Mouse (Mus musculus) stomach, embryonic 16.5 days (tissue): ENCODE measurements at regions not wholly inside any gene's neighbourhood (a gene's known extent, or its start where the extent isn't known, plus 50 kb on each side); places are given as distances from the start of the nearest gene placed in this dataset.

Experiments
- ATAC-seq: fragments of 200-750 bp; cut with Nextera tagmentation; 2 replicates; pipeline ENCODE4 v1.8.0; 2017; ENCODE audit warnings: moderate number of reproducible peaks, moderate TSS enrichment; ENCODE audit not compliant: insufficient read depth, low FRiP score
- H3K27ac ChIP-seq: fragments of 300-500 bp; sonication (generic); 2 replicates; pipeline ENCODE4 v1.5.1; 2014; ENCODE audit warnings: low read length
- H3K27me3 ChIP-seq: fragments of 300-500 bp; sonication (generic); 2 replicates; pipeline ENCODE4 v1.6.1; 2014; ENCODE audit warnings: low read length, control low read depth, mixed read lengths; ENCODE audit not compliant: control insufficient read depth, insufficient read depth
- H3K36me3 ChIP-seq: fragments of 300-500 bp; sonication (generic); 2 replicates; pipeline ENCODE4 v1.6.1; 2014; ENCODE audit warnings: low read length; ENCODE audit not compliant: control insufficient read depth, insufficient read depth
- H3K4me1 ChIP-seq: fragments of 300-500 bp; sonication (generic); 2 replicates; pipeline ENCODE4 v1.6.1; 2014; ENCODE audit warnings: low read length, control low read depth, mixed read lengths; ENCODE audit not compliant: control insufficient read depth, insufficient read depth
- H3K4me2 ChIP-seq: fragments of 300-500 bp; sonication (generic); 2 replicates; pipeline ENCODE4 v1.6.1; 2014; ENCODE audit warnings: low read depth, low read length, mixed read lengths
- H3K4me3 ChIP-seq: fragments of 300-500 bp; sonication (generic); replicated peaks from 2 replicates; pipeline ENCODE4 v1.5.1; 2014; ENCODE audit warnings: mild to moderate bottlenecking, low read length
- H3K9ac ChIP-seq: fragments of 300-500 bp; sonication (generic); 2 replicates; pipeline ENCODE4 v1.6.1; 2014; ENCODE audit warnings: low read length
- H3K9me3 ChIP-seq: fragments of 300-500 bp; sonication (generic); replicated peaks from 2 replicates; pipeline ENCODE4 v1.6.1; 2016; ENCODE audit warnings: low read length, control low read depth; ENCODE audit not compliant: control insufficient read depth
- WGBS: fragments of 180-500 bp; shearing (Covaris S2); extraction: QIAGEN DNeasy Blood & Tissue Kit; methylation state at CpG from one replicate; pipeline ENCODE4 v1.1.7; 2014; 5-methylcytosine and 5-hydroxymethylcytosine counted together

GRCm38 (mm10) chr9:85413813-85414212 is 86.7 kb upstream of the Tent5a start:
- H3K9me3 ChIP-seq = no peaks in the 10 kb centered on the region
- ATAC-seq = peak; percentile 80; the same call in 1 of the 2 replicates
- no peak overlapping the region for H3K9ac ChIP-seq
- H3K27me3 ChIP-seq = no peaks in the 10 kb centered on the region
- WGBS = 5% methylated on average over 1 of the region's 1 CpGs
- peaks cover 9% of the 10 kb centered on the region; the same call in 1 of the 2 replicates for H3K4me1 ChIP-seq
- no peak overlapping the region for H3K27ac ChIP-seq
- H3K4me3 ChIP-seq = no peak overlapping the region
- no peak overlapping the region for H3K4me2 ChIP-seq
- no peaks in the 10 kb centered on the region for H3K36me3 ChIP-seq

GRCm38 (mm10) chr9:85410643-85411296 is 83.6 kb upstream of the Tent5a start:
- no peak overlapping the region for H3K9ac ChIP-seq
- WGBS = 29% methylated on average over 11 of the region's 11 CpGs
- no peaks in the 10 kb centered on the region for H3K9me3 ChIP-seq
- H3K36me3 ChIP-seq = no peaks in the 10 kb centered on the region
- H3K27ac ChIP-seq = no peak overlapping the region
- H3K4me3 ChIP-seq = no peak overlapping the region
- ATAC-seq = peak; percentile 77; the same call in 1 of the 2 replicates
- no peak overlapping the region for H3K4me2 ChIP-seq
- no peaks in the 10 kb centered on the region for H3K27me3 ChIP-seq
- H3K4me1 ChIP-seq = peaks cover 9% of the 10 kb centered on the region; the same call in 1 of the 2 replicates

- Histone ChIP-seq H3K36me3 (no peaks in the 10 kb centered on the region), H3K27ac (no peak overlapping the region), H3K4me1 (peaks cover 9% of the 10 kb centered on the region; the same call in 1 of the 2 replicates), H3K4me3 (no peak overlapping the region), H3K4me2 (no peak overlapping the region), H3K9ac (no peak overlapping the region), H3K27me3 (no peaks in the 10 kb centered on the region), H3K9me3 (no peaks in the 10 kb centered on the region)
- ATAC-seq = no peak
- 55% methylated on average over 4 of the region's 4 CpGs for WGBS
These were observed 82.9 kb upstream of the Tent5a start for GRCm38 (mm10) chr9:85409974-85410506.

- no peaks in the 10 kb centered on the region for H3K27me3 ChIP-seq
- no peak overlapping the region for H3K27ac ChIP-seq
- ATAC-seq = no peak
- WGBS = 76% methylated on average over 5 of the region's 5 CpGs
- no peaks in the 10 kb centered on the region for H3K36me3 ChIP-seq
- H3K9me3 ChIP-seq = no peaks in the 10 kb centered on the region
- peaks cover 6% of the 10 kb centered on the region; the same call in 1 of the 2 replicates for H3K4me1 ChIP-seq
- H3K4me2 ChIP-seq = no peak overlapping the region
- no peak overlapping the region for H3K4me3 ChIP-seq
- H3K9ac ChIP-seq = no peak overlapping the region
These were observed 81.3 kb upstream of the Tent5a start for GRCm38 (mm10) chr9:85408461-85408860.

GRCm38 (mm10) chr9:85407592-85407991 is 80.4 kb upstream of the Tent5a start:
- no peak for ATAC-seq
- no peak overlapping the region for H3K9ac ChIP-seq
- H3K27me3 ChIP-seq = no peaks in the 10 kb centered on the region
- H3K9me3 ChIP-seq = no peaks in the 10 kb centered on the region
- no peaks in the 10 kb centered on the region for H3K36me3 ChIP-seq
- WGBS = 89% methylated on average over 1 of the region's 1 CpGs
- no peak overlapping the region for H3K27ac ChIP-seq
- H3K4me2 ChIP-seq = no peak overlapping the region
- peaks cover 6% of the 10 kb centered on the region; the same call in 1 of the 2 replicates for H3K4me1 ChIP-seq
- no peak overlapping the region for H3K4me3 ChIP-seq

- Histone ChIP-seq H3K9me3 (no peaks in the 10 kb centered on the region), H3K27me3 (no peaks in the 10 kb centered on the region), H3K27ac (no peak overlapping the region), H3K36me3 (no peaks in the 10 kb centered on the region), H3K4me2 (no peak overlapping the region), H3K4me1 (peaks cover 8% of the 10 kb centered on the region; the same call in 1 of the 2 replicates), H3K4me3 (no peak overlapping the region), H3K9ac (no peak overlapping the region)
- ATAC-seq = no peak
- 69% methylated on average over 1 of the region's 1 CpGs for WGBS
These were observed 74.6 kb upstream of the Tent5a start for GRCm38 (mm10) chr9:85401736-85402135.

GRCm38 (mm10) chr9:85400600-85401313 is 73.6 kb upstream of the Tent5a start:
- Histone ChIP-seq H3K9me3 (no peaks in the 10 kb centered on the region), H3K27me3 (no peaks in the 10 kb centered on the region), H3K27ac (no peak overlapping the region), H3K9ac (no peak overlapping the region), H3K4me3 (no peak overlapping the region), H3K4me2 (0 out of 2 replicates have a peak overlapping the region, but pooled peaks have one; percentile 27), H3K36me3 (no peaks in the 10 kb centered on the region), H3K4me1 (peaks cover 8% of the 10 kb centered on the region; the same call in 1 of the 2 replicates)
- WGBS = 30% methylated on average over 12 of the region's 12 CpGs
- ATAC-seq = peak; percentile 74

GRCm38 (mm10) chr9:85394975-85395374 is 67.8 kb upstream of the Tent5a start:
- H3K27ac ChIP-seq = no peak overlapping the region
- H3K36me3 ChIP-seq = no peaks in the 10 kb centered on the region
- WGBS = 49% methylated on average over 6 of the region's 6 CpGs

GRCm38 (mm10) chr9:85391283-85391682 is 64.1 kb upstream of the Tent5a start:
- no peak overlapping the region for H3K27ac ChIP-seq

More at GRCm38 (mm10) chr9:85394975-85395374, 67.8 kb upstream of the Tent5a start:
- H3K9me3 ChIP-seq = no peaks in the 10 kb centered on the region
- no peaks in the 10 kb centered on the region for H3K27me3 ChIP-seq
- H3K4me2 ChIP-seq = no peak overlapping the region
- H3K4me3 ChIP-seq = no peak overlapping the region
- H3K9ac ChIP-seq = no peak overlapping the region
- H3K4me1 ChIP-seq = no peaks in the 10 kb centered on the region
- ATAC-seq = no peak

More at GRCm38 (mm10) chr9:85391283-85391682, 64.1 kb upstream of the Tent5a start:
- H3K4me2 ChIP-seq = no peak overlapping the region
- ATAC-seq = no peak
- no peaks in the 10 kb centered on the region for H3K36me3 ChIP-seq
- H3K27me3 ChIP-seq = no peaks in the 10 kb centered on the region
- H3K9me3 ChIP-seq = no peaks in the 10 kb centered on the region
- no peak overlapping the region for H3K9ac ChIP-seq
- no peaks in the 10 kb centered on the region for H3K4me1 ChIP-seq
- WGBS = 86% methylated on average over 2 of the region's 2 CpGs
- H3K4me3 ChIP-seq = no peak overlapping the region
